Mouse (Mus musculus) heart, embryonic 12.5 days (tissue): ENCODE measurements around the gene Rogdi. TPM values are rescaled to one million over a fixed set of nuclear protein-coding genes. Genes with fewer than 3 reads are reported as not detected.
A peak's percentile ranks its signal among the peaks of the same experiment; 100 is the strongest.

ENCODE experiments used
- ATAC-seq: fragments of 200-750 bp; cut with Nextera tagmentation; 2 replicates; pipeline ENCODE4 v1.8.0; 2017; ENCODE audit warnings: moderate TSS enrichment, moderate library complexity; ENCODE audit not compliant: insufficient number of reproducible peaks, low FRiP score
- H3K27ac ChIP-seq: fragments of 300-500 bp; sonication (generic); 2 replicates; pipeline ENCODE4 v1.5.1; 2016; ENCODE audit warnings: mild to moderate bottlenecking, moderate library complexity; ENCODE audit not compliant: poor library complexity, severe bottlenecking
- H3K27me3 ChIP-seq: fragments of 300-500 bp; sonication (generic); replicated peaks from 2 replicates; pipeline ENCODE4 v1.6.1; 2016; ENCODE audit warnings: mild to moderate bottlenecking, moderate library complexity
- H3K36me3 ChIP-seq: fragments of 300-500 bp; sonication (generic); 2 replicates; pipeline ENCODE4 v1.6.1; 2016; ENCODE audit warnings: mild to moderate bottlenecking, moderate library complexity
- H3K4me1 ChIP-seq: fragments of 300-500 bp; sonication (generic); replicated peaks from 2 replicates; pipeline ENCODE4 v1.6.1; 2016; ENCODE audit warnings: mild to moderate bottlenecking
- H3K4me2 ChIP-seq: fragments of 300-500 bp; sonication (generic); 2 replicates; pipeline ENCODE4 v1.6.1; 2016; ENCODE audit warnings: mild to moderate bottlenecking, moderate library complexity
- H3K4me3 ChIP-seq: fragments of 300-500 bp; sonication (generic); 2 replicates; pipeline ENCODE4 v1.5.1; 2016; ENCODE audit warnings: mild to moderate bottlenecking
- H3K9ac ChIP-seq: fragments of 300-500 bp; sonication (generic); 2 replicates; pipeline ENCODE4 v1.6.1; 2016; ENCODE audit warnings: mild to moderate bottlenecking, moderate library complexity
- H3K9me3 ChIP-seq: fragments of 300-500 bp; sonication (generic); replicated peaks from 2 replicates; pipeline ENCODE4 v1.6.1; 2016; ENCODE audit warnings: mild to moderate bottlenecking, moderate library complexity
- whole genome bisulfite sequencing: fragments of 180-500 bp; shearing (Covaris S2); methylation state at CpG from one replicate; pipeline ENCODE4 v1.1.7; 2016; 5-methylcytosine and 5-hydroxymethylcytosine counted together
- polyA plus RNA-seq: library from polyadenylated mRNA; unstranded; fragments of >200 nt; fragmentation: Nextera tagmentation; extraction: Ambion mirVana; gene quantifications from 2 replicates; pipeline ENCODE4 v1.2.1, GENCODE M21; 2016

Gene Rogdi
- polyA plus RNA-seq, 1 experiment from 2014 or later, result 48.3 TPM

DNA sequence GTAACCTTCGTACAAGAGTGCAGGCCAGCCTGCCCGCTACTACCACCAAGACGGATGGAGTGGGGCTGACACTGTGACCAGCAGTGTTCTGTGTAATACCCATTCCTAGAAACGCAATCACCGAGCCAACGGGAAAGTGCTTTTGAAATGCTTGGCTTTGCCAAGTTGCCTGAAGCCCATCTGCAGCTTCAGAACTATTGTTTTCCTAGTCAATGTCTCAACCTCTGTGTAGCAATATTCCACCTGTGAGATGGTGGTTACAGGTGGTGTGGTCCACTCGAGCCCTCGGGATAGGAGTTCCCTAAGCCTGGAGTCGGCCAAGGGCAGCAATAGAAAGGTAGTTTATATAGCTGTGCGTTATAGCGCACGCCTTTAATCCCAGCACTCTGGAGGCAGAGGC is 28.6 kb downstream of the Rogdi start:
- Histone ChIP-seq H3K4me3 (no peak overlapping the region), H3K27ac (no peak overlapping the region), H3K36me3 (no peaks in the 10 kb centered on the region), H3K27me3 (no peaks in the 10 kb centered on the region), H3K4me1 (0 out of 2 replicates have a peak, but pooled peaks cover under 1% of the 10 kb centered on the region), H3K4me2 (no peak overlapping the region), H3K9me3 (no peaks in the 10 kb centered on the region), H3K9ac (no peak overlapping the region)
- no peak for ATAC-seq
- WGBS, result 88% methylated on average over 12 of the region's 12 CpGs

DNA sequence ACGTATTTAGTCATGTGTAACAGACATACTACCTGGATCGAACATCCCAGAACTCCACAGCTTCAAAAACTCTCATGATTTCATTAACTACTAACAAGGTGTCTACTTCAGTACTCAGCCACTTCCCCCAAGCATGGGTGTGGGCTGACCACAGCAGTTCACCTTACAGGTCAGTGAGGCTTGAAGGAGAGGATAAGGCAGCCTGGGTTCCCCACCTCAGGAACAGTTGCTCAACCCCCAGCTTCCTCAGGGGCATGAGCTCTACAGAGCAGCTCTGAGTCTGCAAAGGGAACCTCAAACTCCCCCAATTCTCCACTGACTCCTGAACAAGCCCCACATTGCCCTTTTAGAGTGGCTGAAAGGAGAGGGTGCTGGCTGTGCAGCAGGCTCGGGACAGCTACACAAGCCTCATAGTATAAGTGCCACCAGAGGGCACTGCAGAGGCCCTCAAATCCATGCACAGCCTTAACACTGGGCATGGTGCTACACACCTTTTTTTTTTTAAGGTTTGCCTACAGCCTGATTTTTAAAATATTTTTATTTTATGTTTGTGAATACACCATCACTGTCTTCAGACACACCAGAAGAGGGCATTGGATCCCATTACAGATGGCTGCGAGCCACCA is 33.5 kb downstream of the Rogdi start:
- Histone ChIP-seq H3K9ac (no peak overlapping the region), H3K4me1 (peaks cover 18% of the 10 kb centered on the region), H3K36me3 (no peaks in the 10 kb centered on the region), H3K4me3 (no peak overlapping the region), H3K9me3 (no peaks in the 10 kb centered on the region), H3K27ac (no peak overlapping the region), H3K4me2 (no peak overlapping the region), H3K27me3 (no peaks in the 10 kb centered on the region)
- 65% methylated on average over 4 of the region's 4 CpGs for WGBS
- ATAC-seq, result no peak

DNA sequence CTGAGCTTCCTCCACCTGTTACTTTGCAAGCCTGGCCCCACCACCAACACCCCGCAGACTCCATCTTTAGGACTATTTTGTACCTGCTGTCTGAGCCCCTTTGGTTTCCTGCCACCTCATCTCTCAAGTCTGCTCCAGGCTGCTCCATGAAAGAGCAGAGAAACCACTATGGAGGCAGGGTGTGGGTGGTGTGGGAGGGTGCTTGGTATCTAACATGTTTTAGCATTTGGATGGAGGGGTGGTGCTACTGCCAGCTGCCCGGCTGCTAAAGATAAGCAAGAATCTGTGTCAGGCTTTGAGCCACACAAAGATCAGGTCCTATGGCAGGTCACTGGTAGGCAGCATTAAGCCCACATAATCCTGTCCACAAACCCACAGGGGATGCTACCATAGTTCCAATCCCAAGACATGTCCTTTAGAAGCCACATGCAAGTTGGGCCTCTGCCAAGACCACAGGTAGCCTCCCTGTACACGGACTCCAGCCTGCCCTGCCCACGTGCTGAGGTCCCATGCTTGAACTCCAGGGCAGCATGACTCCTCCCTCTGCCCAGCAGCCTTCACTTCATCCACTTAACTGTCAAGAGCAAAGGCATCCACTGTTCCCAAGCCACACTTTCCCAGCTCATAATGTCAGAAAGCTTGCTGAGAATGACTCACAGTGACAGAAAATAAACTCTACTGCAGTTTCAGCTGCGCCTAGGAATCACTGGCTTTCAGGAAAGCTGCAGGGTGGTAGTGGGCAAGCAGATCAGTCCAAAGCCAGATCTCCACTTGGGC is 34.9 kb downstream of the Rogdi start:
- WGBS, result 31% methylated on average over 5 of the region's 5 CpGs
- Histone ChIP-seq H3K4me1 (peaks cover 18% of the 10 kb centered on the region), H3K27ac (peak overlapping the region; percentile 75), H3K4me3 (no peak overlapping the region), H3K4me2 (no peak overlapping the region; the same call in 1 of the 2 replicates), H3K9me3 (no peaks in the 10 kb centered on the region), H3K27me3 (no peaks in the 10 kb centered on the region), H3K36me3 (no peaks in the 10 kb centered on the region), H3K9ac (no peak overlapping the region)
- peak; percentile 70; the same call in 1 of the 2 replicates for ATAC-seq

DNA sequence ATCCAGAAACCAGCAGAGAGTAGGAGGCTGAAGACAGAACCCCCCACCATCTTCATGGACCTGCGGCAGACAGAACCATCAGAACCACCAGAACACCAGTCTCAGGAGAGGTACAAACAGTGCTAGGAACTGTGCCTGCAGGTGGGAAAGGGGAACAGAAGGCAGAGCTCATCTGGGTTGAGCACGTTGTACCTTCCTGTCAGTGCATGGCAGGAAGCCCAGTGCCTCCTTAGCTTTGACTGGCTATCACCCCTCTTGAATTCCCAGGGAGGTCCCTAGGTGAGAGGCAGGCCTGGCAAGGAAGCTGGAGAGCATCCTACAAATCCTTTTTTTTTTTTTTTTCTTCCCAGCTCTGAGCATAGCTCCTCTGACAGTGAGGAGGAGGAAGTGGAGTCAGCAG is 37.2 kb downstream of the Rogdi start:
- H3K4me2 ChIP-seq, result no peak overlapping the region
- no peak overlapping the region for H3K27ac ChIP-seq
- no peaks in the 10 kb centered on the region for H3K36me3 ChIP-seq
- no peak for ATAC-seq
- no peak overlapping the region for H3K9ac ChIP-seq
- no peaks in the 10 kb centered on the region for H3K9me3 ChIP-seq
- peaks cover 26% of the 10 kb centered on the region for H3K4me1 ChIP-seq
- H3K27me3 ChIP-seq, result no peaks in the 10 kb centered on the region
- 57% methylated on average over 2 of the region's 2 CpGs for WGBS
- H3K4me3 ChIP-seq, result no peak overlapping the region

DNA sequence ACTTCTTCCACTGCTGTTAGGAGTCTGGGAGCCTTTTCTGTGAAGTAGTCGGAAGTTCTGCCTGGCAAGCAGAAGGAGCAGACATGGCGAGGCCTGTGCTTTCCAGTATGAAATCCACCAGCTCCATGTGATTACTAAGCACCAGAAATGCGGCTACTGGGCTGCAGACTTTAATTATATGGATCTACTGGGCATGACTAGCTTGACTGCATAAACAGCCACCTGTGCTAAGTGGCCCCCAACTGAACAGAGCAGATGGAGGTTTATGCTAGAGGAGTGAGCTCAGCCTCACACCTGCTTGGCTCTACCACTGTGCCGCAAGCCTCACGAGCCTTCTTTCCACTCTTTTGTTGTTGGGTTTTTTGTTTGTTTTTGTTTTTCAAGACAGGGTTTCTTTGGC is 38.8 kb downstream of the Rogdi start:
- Histone ChIP-seq H3K9me3 (no peaks in the 10 kb centered on the region), H3K4me2 (no peak overlapping the region), H3K4me3 (no peak overlapping the region), H3K36me3 (no peaks in the 10 kb centered on the region), H3K27me3 (no peaks in the 10 kb centered on the region), H3K4me1 (peaks cover 23% of the 10 kb centered on the region), H3K9ac (no peak overlapping the region), H3K27ac (no peak overlapping the region)
- 80% methylated on average over 5 of the region's 5 CpGs for WGBS
- ATAC-seq, result no peak

DNA sequence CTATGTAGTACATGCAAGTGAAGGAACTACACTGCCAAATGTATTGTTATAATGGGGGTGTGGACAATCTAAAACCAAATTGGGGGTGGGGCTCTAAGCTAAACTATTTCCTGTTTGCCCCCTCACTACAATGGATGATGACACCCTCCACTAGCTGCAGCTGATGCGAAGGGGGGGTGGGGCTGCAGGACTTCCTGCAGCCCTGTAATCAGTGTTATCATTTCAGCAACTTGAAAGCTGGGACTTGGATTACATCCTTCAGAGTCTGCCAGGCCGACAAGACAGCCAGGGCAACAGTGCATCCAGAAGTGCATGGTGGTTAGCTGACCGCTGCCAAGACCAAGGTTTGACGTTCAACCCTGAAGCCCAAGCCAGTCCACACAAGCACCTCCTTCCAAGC is 41.7 kb downstream of the Rogdi start:
- no peak overlapping the region for H3K27ac ChIP-seq
- no peak for ATAC-seq

DNA sequence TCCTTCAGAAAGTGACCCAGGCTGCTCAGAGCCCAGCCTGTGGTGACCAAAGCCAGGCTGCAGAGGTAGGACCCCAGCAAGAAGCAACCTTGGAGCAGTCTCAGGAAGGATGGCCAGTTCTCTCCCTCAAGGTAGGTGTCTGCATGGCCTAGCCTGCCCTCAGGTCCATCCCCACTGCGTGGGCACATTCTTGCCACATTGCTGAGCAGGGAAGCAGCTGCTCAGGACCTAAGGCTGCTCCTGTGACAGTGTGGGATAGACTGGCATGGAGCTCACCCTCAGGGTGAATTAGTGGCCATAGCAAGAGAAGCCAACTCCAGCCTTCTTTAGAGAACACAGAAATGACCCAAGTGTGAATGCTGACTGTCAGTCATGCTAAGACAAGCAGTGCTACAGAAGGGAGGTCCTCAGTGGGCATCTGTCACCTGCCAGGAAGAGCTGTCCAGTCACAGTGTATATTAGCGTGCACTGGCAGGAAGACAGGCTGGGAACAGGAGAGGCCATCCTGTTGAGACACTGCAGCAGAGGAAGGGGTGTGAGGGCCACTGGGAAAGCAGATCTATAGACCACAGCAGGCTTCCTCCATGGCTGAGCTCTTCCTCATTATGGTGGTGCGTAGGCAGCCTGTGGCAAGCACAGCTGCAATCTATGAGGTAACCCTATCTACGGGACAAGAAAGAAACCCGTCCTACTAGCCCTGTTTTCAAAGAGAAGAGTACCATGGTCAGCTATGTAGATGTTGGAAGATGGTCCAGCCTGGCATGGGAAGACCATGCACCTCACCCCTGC is 44.1 kb downstream of the Rogdi start:
- 76% methylated on average over 5 of the region's 5 CpGs for WGBS
- H3K4me1 ChIP-seq, result peaks cover 11% of the 10 kb centered on the region
- no peaks in the 10 kb centered on the region for H3K27me3 ChIP-seq
- H3K9me3 ChIP-seq, result no peaks in the 10 kb centered on the region
- no peak for ATAC-seq
- no peak overlapping the region for H3K4me3 ChIP-seq
- H3K36me3 ChIP-seq, result no peaks in the 10 kb centered on the region
- no peak overlapping the region for H3K9ac ChIP-seq
- H3K27ac ChIP-seq, result no peak overlapping the region
- no peak overlapping the region for H3K4me2 ChIP-seq

More for the DNA sequence above, 41.7 kb downstream of the Rogdi start:
- Histone ChIP-seq H3K9me3 (no peaks in the 10 kb centered on the region), H3K4me3 (no peak overlapping the region), H3K4me2 (no peak overlapping the region), H3K4me1 (peaks cover 7% of the 10 kb centered on the region; the same call in 1 of the 2 replicates), H3K36me3 (no peaks in the 10 kb centered on the region), H3K27me3 (no peaks in the 10 kb centered on the region), H3K9ac (no peak overlapping the region)
- 44% methylated on average over 4 of the region's 4 CpGs for WGBS

DNA sequence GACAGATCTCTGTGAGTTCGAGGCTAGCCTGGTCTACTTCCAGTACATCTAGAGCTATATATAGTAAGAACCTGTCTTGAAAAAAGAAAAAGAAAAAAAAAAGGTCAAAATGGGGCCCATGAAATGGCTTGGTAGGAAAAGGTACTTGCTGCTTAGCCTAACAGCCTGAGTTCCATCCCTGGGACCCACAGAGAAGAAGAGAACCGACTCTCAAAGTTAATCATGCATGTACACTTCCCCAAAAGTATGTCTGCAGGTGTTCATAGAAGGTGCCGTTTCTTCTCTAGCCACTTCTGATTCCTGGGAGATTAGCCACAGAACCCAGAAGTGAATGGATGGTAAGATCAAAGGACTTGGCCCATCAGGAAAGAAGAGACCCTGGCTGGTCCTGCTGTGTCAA is 44.9 kb downstream of the Rogdi start:
- no peaks in the 10 kb centered on the region for H3K9me3 ChIP-seq
- ATAC-seq, result no peak
- H3K4me2 ChIP-seq, result no peak overlapping the region
- H3K27me3 ChIP-seq, result no peaks in the 10 kb centered on the region
- no peak overlapping the region for H3K9ac ChIP-seq
- peaks cover 12% of the 10 kb centered on the region for H3K4me1 ChIP-seq
- no peaks in the 10 kb centered on the region for H3K36me3 ChIP-seq
- H3K27ac ChIP-seq, result no peak overlapping the region
- 75% methylated on average over 3 of the region's 3 CpGs for WGBS
- H3K4me3 ChIP-seq, result no peak overlapping the region

DNA sequence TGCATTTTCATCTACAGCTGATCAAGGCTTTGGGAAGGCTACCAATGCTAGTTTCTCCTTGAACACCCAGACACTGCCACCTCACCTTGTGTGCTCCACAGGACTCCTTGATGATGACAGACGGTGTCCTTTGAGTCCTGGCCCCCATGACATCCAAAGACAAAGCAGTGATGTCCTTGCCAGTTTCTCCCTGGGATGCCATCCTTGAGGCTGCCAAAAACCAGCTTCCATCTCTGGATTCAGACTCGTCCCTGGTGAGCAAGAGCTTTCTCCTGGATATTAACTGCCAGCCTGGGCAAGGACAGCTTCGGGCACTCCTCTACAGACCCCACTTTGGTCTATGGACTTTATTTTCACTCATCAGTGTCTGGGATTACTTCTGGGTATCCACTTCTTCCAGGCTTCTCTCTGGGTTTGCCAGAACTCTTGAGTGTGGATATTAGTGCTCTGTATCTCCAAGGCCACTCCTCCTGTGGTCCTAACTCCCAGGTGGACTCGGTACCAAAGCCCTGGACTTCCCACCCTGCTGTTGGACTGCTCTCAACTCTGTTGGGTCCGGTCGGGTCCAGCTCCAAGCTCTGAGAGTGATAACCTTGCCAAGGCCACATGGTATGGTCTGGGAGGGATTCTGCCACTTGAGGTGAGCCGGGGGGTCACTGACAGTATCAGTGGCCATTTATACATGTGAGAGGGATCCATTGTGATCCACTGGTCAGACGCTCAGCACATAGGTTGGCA is 47.8 kb downstream of the Rogdi start:
- WGBS, result 83% methylated on average over 8 of the region's 8 CpGs
- Histone ChIP-seq H3K4me1 (peaks cover 17% of the 10 kb centered on the region), H3K9me3 (no peaks in the 10 kb centered on the region), H3K36me3 (no peaks in the 10 kb centered on the region), H3K4me3 (peak overlapping the region; percentile 69; the same call in 1 of the 2 replicates), H3K9ac (no peak overlapping the region), H3K27me3 (no peaks in the 10 kb centered on the region), H3K27ac (no peak overlapping the region), H3K4me2 (peak overlapping the region; percentile 88)
- ATAC-seq, result no peak

DNA sequence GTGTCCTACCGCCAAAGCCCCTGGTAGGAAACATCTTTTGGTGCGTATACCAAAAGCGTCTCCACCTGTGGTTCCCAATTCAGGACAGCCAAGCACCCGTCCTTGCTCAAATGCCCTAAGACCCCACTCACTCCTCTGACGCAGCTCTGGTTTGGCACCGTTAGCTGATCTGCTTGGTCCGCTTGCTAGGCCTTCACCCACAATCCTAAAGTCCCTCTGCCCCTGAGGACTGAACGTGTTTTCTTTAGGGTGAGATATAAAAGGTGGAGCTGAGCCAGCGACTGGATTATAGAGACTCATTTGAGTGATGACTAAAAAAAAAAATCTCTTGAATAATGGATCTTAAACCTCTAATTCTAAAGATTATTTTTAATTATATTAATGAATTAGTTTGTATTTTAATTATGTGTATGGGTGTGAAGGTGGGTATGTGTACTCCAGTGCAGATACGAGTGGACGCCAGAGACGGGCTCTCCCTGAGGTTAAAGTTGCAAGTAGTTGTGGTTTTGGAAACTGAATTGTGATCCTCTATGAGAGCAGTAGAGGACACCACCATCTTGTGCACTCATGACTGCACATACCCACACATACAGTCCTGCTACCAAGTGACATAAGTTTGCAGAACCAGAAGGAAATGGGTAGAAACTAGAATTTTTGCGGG is 48.5 kb downstream of the Rogdi start:
- peak overlapping the region; percentile 77 for H3K9ac ChIP-seq
- WGBS, result 25% methylated on average over 13 of the region's 13 CpGs
- peak; percentile 3 for ATAC-seq

More for the DNA sequence above, 48.5 kb downstream of the Rogdi start:
- Histone ChIP-seq H3K4me2 (peak overlapping the region; percentile 88), H3K9me3 (no peaks in the 10 kb centered on the region), H3K4me1 (peaks cover 17% of the 10 kb centered on the region), H3K27ac (peak overlapping the region; percentile 6; the same call in 1 of the 2 replicates), H3K36me3 (peaks cover 5% of the 10 kb centered on the region; the same call in 1 of the 2 replicates), H3K27me3 (no peaks in the 10 kb centered on the region), H3K4me3 (peak overlapping the region; percentile 69)
